ENCODE assay signal across 21 mouse cellular contexts in genomic region chr10:78095221-78095620, GRCm38 (mm10). TPM values are rescaled to one million over a fixed set of nuclear protein-coding genes. Genes with fewer than 3 reads are reported as not detected.
"Had no signal": no experiment of that assay in that cellular context is flagged by ENCODE, and none has a peak within 500 bp of the region (broad histone marks: within the 10 kb centered on the region; RNA-seq: fewer than 3 reads in every experiment).

No protein-coding gene starts in this region.

- H3K27me3 ChIP-seq: midbrain, embryonic 13.5 days; midbrain, embryonic 15.5 days; neural tube, embryonic 12.5 days; stomach, embryonic 15.5 days had no signal

- H3K27ac ChIP-seq: liver, embryonic 14.5 days; midbrain, embryonic 13.5 days; midbrain, embryonic 15.5 days; neural tube, embryonic 12.5 days; stomach, embryonic 15.5 days had no signal

- H3K9me3 ChIP-seq: midbrain, embryonic 13.5 days; midbrain, embryonic 15.5 days; neural tube, embryonic 12.5 days; stomach, embryonic 15.5 days had no signal

- DNase-seq: lung, adult 18-20 months; lung, embryonic 14.5 days; lung, postnatal 4 days; right cerebral cortex, postnatal 14 days; thymus, adult 2 months; thymus, postnatal 14 days; thymus, postnatal 36 days had no signal

- H3K4me1 ChIP-seq: midbrain, embryonic 13.5 days; midbrain, embryonic 15.5 days; neural tube, embryonic 12.5 days had no signal

- H3K36me3 ChIP-seq: midbrain, embryonic 13.5 days; midbrain, embryonic 15.5 days; neural tube, embryonic 12.5 days; stomach, embryonic 15.5 days had no signal

- H3K4me3 ChIP-seq: megakaryocyte, embryonic 14.5 days; midbrain, embryonic 13.5 days; midbrain, embryonic 15.5 days; neural tube, embryonic 12.5 days; stomach, embryonic 15.5 days had no signal

- H3K9ac ChIP-seq: liver, embryonic 14.5 days; lung, embryonic 14.5 days; midbrain, embryonic 13.5 days; midbrain, embryonic 15.5 days; neural tube, embryonic 12.5 days; stomach, embryonic 15.5 days had no signal

- ATAC-seq: midbrain, embryonic 13.5 days; midbrain, embryonic 15.5 days had no signal

- H3K4me2 ChIP-seq: lung, embryonic 14.5 days; midbrain, embryonic 11.5 days; midbrain, embryonic 13.5 days; midbrain, embryonic 15.5 days; neural tube, embryonic 12.5 days; stomach, embryonic 15.5 days had no signal

RNA-seq across cellular contexts. Expression of gene Aire, which starts 51.8 kb away (rescaled TPM):
- total RNA-seq: megakaryocyte progenitor cell, adult 5-6 weeks; monocyte, adult 5-6 weeks had no signal
- polyA plus RNA-seq: liver, embryonic 14.5 days; liver, embryonic 16.5 days; midbrain, embryonic 11.5 days had no signal

RNA-seq across cellular contexts. Expression of gene Dnmt3l, which starts 53.5 kb away (rescaled TPM):
- total RNA-seq: midbrain, postnatal 0 days; monocyte, adult 5-6 weeks; neutrophil, adult 5-6 weeks had no signal
- polyA plus RNA-seq: liver, embryonic 16.5 days; midbrain, embryonic 11.5 days; midbrain, embryonic 13.5 days; midbrain, embryonic 15.5 days; midbrain, postnatal 0 days; neural tube, embryonic 12.5 days; neural tube, embryonic 14.5 days; spleen, adult 2 months had no signal
